Mouse (Mus musculus) lung, adult 2 months (tissue): ENCODE measurements around the gene Tspo. TPM values are rescaled to one million over a fixed set of nuclear protein-coding genes. Genes with fewer than 3 reads are reported as not detected.

Source experiments
- DNase-seq: peaks from one replicate; pipeline ENCODE4 v3.0.0; 2022
- H3K4me1 ChIP-seq: fragments of 200-500 bp; 2 replicates; pipeline ENCODE4 v1.6.1; 2011; ENCODE audit warnings: low read length; ENCODE audit not compliant: control insufficient read depth, insufficient read depth
- H3K4me3 ChIP-seq: fragments of 200-500 bp; replicated peaks from 2 replicates; pipeline ENCODE3; 2011; ENCODE audit warnings: low read depth, mild to moderate bottlenecking, control low read depth, low read length; ENCODE audit errors: extremely low read depth
- CTCF ChIP-seq: fragments of 200-500 bp; IDR thresholded peaks from 2 replicates; pipeline ENCODE4 v1.5.1; 2011; ENCODE audit warnings: mild to moderate bottlenecking, low read length, control low read depth; ENCODE audit not compliant: insufficient read depth
- POLR2A ChIP-seq: fragments of 200-500 bp; IDR thresholded peaks from 2 replicates; pipeline ENCODE4 v1.6.1; 2011; ENCODE audit warnings: low read depth, mild to moderate bottlenecking, control low read depth, low read length, borderline replicate concordance; ENCODE audit errors: extremely low read depth
- WGBS: fragments of 180-500 bp; shearing (Covaris S2); methylation state at CpG from one replicate; pipeline ENCODE4 v1.1.7; 2018; 5-methylcytosine and 5-hydroxymethylcytosine counted together
- polyA plus RNA-seq: library from polyadenylated mRNA; depleted of rRNA; stranded (reverse); fragments of >200 nt; gene quantifications from 2 replicates; pipeline ENCODE4 v1.2.3, GENCODE M21; 2012

The Tspo gene
- polyA plus RNA-seq, 1 experiment: 396 TPM

DNA sequence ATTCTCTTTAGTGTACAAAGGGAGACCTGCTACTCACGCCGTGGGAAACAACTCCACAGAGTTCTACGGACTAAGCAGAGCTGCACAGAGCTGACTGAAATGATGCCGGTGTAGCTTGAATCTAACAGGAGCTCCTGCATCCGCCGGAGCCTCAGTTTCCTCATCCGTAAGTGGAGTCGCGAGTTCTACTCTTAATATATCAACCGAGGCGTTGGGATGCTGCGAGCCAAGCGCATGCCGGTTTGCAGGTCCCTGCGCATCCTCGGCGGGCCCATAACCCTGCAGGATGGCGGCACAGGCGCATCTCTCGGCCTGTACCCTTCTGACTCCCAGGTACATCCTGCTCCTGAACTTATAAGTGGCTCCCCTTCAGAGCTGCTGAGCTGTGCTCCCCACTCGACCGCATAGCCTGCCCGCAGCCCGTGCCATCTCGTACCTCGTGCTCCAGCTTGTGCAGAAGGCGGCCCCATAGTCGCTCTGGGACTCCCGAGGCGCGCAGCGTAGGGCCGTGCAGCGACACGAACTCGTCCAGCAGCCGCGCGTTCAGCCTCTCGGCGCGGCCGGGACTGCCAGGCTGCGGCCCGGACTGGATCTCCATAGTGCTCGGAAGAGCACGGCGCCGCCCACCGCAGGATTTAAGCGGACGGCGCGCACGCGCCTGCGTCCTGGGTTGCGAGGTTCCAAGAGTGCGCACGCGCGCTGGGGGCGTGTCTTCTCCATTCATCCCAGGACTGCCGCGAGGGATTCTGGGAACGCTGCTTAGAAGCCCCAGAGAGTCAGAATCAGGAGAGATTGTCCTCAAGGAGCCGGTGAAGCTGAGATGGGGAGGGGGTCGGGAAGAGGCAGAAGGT is 31.3 kb downstream of the Tspo start, which contains the start of gene Ttll12:
Gene Ttll12 (minus strand): TSS at position 645 of the 851 bp plus-strand sequence.
- Histone ChIP-seq H3K4me3 (peak within 1 kb of the TSS; percentile 91), H3K4me1 (peaks cover 7% of the 10 kb centered on the region; the same call in 1 of the 2 replicates)
- DNase-seq: peak; percentile 89
- under 1% methylated on average over 68 of the region's 68 CpGs for WGBS
- no peak for TF ChIP-seq CTCF
- peak; percentile 64 for TF ChIP-seq POLR2A

DNA sequence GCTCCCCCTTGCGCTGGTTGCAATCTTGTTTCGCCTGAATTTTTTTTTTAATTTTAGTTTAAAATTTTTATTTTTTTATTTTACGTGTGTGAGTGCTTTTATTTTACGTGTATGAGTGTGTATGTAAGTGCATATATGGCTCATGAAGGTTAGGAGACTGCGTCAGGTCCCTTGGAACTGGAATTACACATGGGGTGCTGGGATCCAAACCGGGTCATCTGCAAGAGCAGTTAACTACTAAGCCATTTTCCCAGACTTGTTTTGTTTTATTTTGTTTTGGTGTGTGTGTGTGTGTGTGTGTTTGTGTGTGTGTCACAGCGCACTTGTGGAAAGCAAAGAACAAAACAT is 31.9 kb downstream of the Tspo start:
- WGBS: 31% methylated on average over 7 of the region's 7 CpGs
- DNase-seq: no peak

DNA sequence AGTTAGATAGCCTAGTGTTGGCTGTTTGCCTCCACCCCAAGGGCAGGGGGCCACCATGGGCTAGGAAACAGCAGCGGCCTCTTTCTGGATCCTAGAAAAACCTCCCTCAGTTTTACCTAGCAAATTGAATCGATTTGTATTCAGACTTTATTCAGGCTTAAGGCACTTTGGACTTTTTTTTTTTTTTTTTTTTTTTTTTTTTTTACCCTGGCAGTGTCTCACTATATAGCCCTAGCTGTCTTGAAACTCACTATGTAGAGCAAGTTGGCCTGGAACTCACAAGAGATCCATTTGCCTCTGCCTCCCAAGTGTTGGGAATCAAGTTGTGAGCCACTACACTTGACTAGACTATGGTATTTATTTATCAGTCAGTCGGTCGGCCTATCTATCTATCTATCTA is 33.4 kb downstream of the Tspo start:
- no peak for TF ChIP-seq CTCF
- no peak for TF ChIP-seq POLR2A
- no peak for DNase-seq
- Histone ChIP-seq H3K4me3 (no peak overlapping the region), H3K4me1 (peaks cover 7% of the 10 kb centered on the region; the same call in 1 of the 2 replicates)
- WGBS: 92% methylated on average over 4 of the region's 4 CpGs

More for the DNA sequence above, 31.9 kb downstream of the Tspo start:
- H3K4me3 ChIP-seq: peak overlapping the region; percentile 91
- peaks cover 7% of the 10 kb centered on the region; the same call in 1 of the 2 replicates for H3K4me1 ChIP-seq
- TF ChIP-seq POLR2A: no peak
- no peak for TF ChIP-seq CTCF

DNA sequence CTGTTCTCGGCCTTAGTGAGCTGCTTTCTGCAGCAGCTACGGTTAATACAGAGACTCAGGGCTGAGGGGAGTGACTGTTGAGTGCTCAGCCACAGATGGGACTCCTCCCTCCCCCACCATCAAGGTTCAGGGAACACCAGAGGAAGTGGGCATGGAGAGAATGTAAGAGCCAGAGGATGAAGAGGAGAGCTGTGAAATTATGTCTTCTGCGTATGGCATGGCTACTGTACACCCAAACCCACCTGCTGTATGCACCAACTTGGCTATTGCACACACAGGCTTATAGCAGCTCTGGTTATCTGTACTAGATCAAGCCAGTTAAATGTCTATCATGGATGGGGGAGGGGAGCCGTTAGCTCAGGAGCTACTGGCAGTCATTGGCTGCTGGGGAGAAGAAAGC is 37.8 kb downstream of the Tspo start:
- DNase-seq: no peak
- Histone ChIP-seq H3K4me1 (no peaks in the 10 kb centered on the region), H3K4me3 (no peak overlapping the region)
- WGBS: 85% methylated on average over 4 of the region's 4 CpGs
- TF ChIP-seq POLR2A (no peak), CTCF (no peak)

DNA sequence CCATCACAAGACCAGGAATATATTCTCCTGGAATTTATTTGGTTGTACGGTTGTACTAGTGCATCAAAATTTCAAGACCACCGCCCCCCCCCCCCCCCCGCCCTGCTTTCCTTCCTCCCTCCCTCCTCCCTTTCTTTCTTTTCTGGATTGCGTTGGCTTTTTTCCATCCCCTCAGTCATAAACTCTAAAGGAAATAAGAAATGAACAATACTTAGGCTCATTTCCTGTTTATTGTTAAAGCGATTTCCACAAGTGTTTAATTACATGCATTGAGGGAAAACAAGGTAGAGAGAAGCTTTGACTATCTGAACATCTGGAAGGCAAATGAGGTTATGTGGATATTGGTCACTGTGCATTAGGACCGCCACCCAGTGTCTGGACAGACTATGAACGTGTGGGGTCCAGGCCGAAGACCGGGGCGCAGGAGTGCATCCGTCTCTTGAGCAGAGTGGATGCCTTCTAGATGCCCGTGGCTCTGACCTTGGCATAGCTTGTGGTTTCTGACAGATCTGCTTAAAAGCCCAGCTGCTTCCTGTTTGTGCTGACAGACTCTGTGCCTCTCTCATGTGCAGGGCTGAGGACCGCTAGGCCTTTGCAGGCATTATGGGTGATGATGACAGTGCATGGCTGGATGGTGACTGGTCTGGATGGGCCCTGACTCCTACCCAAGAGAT is 39.1 kb downstream of the Tspo start:
- DNase-seq: no peak
- WGBS: 35% methylated on average over 13 of the region's 13 CpGs
- no peaks in the 10 kb centered on the region for H3K4me1 ChIP-seq
- H3K4me3 ChIP-seq: no peak overlapping the region
- TF ChIP-seq POLR2A: no peak
- no peak for TF ChIP-seq CTCF

DNA sequence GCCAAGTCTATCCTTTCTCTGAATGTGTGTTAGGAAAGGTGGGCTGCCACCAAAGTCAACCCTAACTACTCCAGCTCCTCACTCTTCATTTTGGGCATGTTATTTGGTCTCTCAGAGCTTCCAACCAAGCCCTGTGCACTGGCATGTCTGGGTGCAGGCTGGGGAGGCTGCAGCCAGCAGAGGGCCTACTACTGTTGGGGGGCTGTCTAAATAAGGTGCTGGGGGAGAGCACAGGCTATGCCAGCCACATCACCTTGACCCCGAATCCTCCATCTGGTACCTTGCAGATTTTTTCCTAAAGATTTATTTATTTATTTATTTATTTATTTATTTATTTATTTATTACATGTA is 39.6 kb downstream of the Tspo start:
- TF ChIP-seq CTCF: no peak
- no peak for TF ChIP-seq POLR2A
- Histone ChIP-seq H3K4me3 (no peak overlapping the region), H3K4me1 (no peaks in the 10 kb centered on the region)
- no peak for DNase-seq
- WGBS: 91% methylated on average over 1 of the region's 1 CpGs

DNA sequence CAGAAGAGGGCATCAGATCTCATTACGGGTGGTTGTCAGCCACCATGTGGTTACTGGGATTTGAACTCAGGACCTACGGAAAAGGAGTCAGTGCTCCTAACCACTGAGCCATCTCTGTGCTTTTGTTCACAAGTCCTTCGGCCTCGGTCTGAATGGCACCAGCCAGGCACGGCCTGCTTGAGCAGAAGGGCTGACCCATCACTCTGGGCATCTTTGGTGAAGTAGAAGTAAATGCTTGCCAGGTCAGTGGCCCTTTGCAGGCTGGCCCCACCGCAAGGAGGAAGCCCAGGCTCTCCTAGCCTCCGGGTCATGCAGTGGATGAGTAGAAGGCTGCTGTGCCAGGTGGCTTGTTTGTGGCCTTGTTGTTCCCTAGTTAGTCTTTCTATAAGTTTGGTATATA is 40.0 kb downstream of the Tspo start:
- Histone ChIP-seq H3K4me1 (no peaks in the 10 kb centered on the region), H3K4me3 (no peak overlapping the region)
- WGBS: 98% methylated on average over 7 of the region's 7 CpGs
- DNase-seq: no peak
- no peak for TF ChIP-seq CTCF
- no peak for TF ChIP-seq POLR2A

DNA sequence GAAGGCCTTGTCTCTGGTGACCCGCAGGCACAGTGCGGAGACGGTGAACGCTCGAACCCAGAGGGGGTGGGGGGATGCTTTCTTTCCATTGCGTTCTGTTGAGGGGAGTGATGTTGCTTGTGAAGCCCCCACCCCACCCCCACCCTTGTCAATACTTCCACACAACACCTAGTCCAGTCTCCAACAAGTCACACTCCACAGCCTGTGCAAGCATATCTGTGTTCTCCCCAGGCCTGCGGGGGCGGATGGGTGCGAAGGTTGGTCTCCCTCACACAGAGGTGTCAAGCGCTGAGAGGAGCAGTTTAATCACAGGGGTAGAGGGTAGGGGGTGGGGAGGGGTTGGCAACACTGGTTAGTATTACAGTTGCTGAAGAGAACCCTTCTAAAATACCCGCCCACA is 42.8 kb downstream of the Tspo start:
- TF ChIP-seq POLR2A (no peak), CTCF (no peak)
- DNase-seq: no peak
- 86% methylated on average over 11 of the region's 11 CpGs for WGBS
- no peaks in the 10 kb centered on the region for H3K4me1 ChIP-seq
- no peak overlapping the region for H3K4me3 ChIP-seq

DNA sequence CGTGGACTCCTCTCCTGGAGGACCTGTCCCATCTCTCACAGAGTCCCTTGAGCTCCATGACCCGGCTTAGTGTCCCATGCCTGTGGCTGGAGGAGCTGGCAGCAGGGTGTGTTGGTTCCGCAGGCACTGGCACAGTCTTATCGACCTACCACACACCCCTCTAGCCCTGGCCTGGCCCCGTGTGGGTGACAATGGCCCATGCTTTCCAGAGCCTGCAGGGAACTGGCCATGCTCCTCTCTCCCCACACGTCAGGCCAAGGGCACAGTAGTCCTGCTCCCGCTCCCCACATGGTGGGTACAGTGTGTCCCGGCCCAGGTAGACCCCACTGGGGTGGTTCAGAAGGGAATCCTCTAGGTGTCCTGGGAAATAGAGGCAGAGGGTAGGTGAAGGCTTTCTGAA is 43.3 kb downstream of the Tspo start:
- H3K4me1 ChIP-seq: no peaks in the 10 kb centered on the region
- no peak for DNase-seq
- TF ChIP-seq POLR2A: no peak
- TF ChIP-seq CTCF: no peak
- H3K4me3 ChIP-seq: no peak overlapping the region
- 88% methylated on average over 8 of the region's 8 CpGs for WGBS

DNA sequence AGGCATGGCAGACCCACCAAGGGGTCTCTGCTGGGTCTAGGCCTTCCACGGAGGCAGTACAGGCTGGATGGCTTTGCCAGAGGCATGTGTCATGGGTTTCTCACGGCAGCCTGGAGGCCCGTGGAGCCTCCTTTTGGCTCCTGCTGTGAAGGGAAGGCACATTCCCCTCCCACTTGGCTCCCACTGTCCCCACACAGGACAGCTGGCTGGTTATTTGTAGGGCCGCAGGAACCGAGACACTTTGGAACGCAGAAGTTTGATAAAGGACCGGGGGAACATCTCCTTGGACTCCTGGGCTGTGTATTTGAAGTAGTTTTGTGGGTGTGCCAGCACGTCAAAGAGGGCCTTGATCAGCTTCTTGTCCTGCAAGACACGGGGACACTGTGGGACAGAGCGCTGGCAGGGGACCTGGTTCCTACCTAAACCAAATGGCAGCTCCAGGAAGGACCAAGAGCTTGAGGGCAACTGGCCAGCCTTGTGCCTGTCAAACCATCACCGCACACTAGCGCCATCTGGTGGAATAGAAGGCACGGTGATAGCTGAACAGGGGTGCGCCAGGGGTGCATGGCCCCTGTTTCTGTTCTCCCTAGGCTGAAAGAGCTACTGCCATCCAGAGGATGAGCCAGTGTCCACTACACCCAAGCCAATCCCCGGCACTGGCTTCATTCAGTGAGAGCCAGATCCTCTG is 43.9 kb downstream of the Tspo start:
- 44% methylated on average over 15 of the region's 15 CpGs for WGBS
- no peak overlapping the region for H3K4me3 ChIP-seq
- H3K4me1 ChIP-seq: no peaks in the 10 kb centered on the region
- TF ChIP-seq POLR2A (no peak), CTCF (peak; percentile 85)
- DNase-seq: peak; percentile 66
